Comparison of ENCODE assay signal across 8 mouse cellular contexts in genomic region chr12:73708920-73709319, GRCm38 (mm10).
DNase-seq lines count a peak whose midpoint lies in the region; ATAC-seq and TF ChIP-seq lines count a peak whose summit lies in the region.

No protein-coding gene starts in this region.

- H3K27me3 ChIP-seq in intestine, postnatal 0 days (replicated peaks; ENCODE audit: control insufficient read depth, insufficient read depth, low read length) = no peaks in the 10 kb centered on the region
- H3K27me3 ChIP-seq in midbrain, embryonic 14.5 days (ENCODE audit: control insufficient read depth, insufficient read depth, low read length) = no peaks in the 10 kb centered on the region
- no peaks in the 10 kb centered on the region for H3K27me3 ChIP-seq in stomach, embryonic 14.5 days (ENCODE audit: control insufficient read depth, insufficient read depth, low read length)

- H3K9ac ChIP-seq in intestine, postnatal 0 days (ENCODE audit: low read depth, low read length) = 0 out of 2 replicates have a peak overlapping the region, but pooled peaks have one; percentile 7
- H3K9ac ChIP-seq in midbrain, embryonic 14.5 days (replicated peaks; ENCODE audit: low read length) = no peak overlapping the region
- no peak overlapping the region for H3K9ac ChIP-seq in stomach, embryonic 14.5 days (replicated peaks; ENCODE audit: low read depth, low read length)

- peak; percentile 92 for TF ChIP-seq CTCF in intestine, postnatal 0 days (IDR thresholded peaks at IDR 0.05; ENCODE audit: low read depth)

- no peaks in the 10 kb centered on the region for H3K9me3 ChIP-seq in intestine, postnatal 0 days (ENCODE audit: control insufficient read depth)
- no peaks in the 10 kb centered on the region for H3K9me3 ChIP-seq in midbrain, embryonic 14.5 days (ENCODE audit: control insufficient read depth, low read length)
- H3K9me3 ChIP-seq in stomach, embryonic 14.5 days (ENCODE audit: control insufficient read depth, low read depth, low read length) = no peaks in the 10 kb centered on the region

- intact Hi-C loops in left cerebral cortex, postnatal 4 days (cut with DNase I) = loop anchor here (5.0 to 10.0 kb wide), 4 partner anchors 198 to 583 kb away; partner anchors contain the start of gene Gm49321

- no peak overlapping the region for H3K4me2 ChIP-seq in intestine, postnatal 0 days (replicated peaks; ENCODE audit: low read depth)
- H3K4me2 ChIP-seq in midbrain, embryonic 14.5 days (ENCODE audit: low read length) = no peak overlapping the region
- no peak overlapping the region; the same call in 1 of the 2 replicates for H3K4me2 ChIP-seq in stomach, embryonic 14.5 days (replicated peaks; ENCODE audit: low read depth, low read length)

- peak; percentile 83 for DNase-seq in adrenal gland, adult 2 months
- DNase-seq in embryo, embryonic 10.5 days (ENCODE audit: low spot score) = peak; percentile 74
- peak; percentile 68 for DNase-seq in left cerebral cortex, postnatal 4 days
- DNase-seq in midbrain, embryonic 14.5 days = peak; percentile 81
- no peak for DNase-seq in thymus, postnatal 36 days

- H3K4me3 ChIP-seq in intestine, postnatal 0 days (ENCODE audit: low read depth, low read length) = no peak overlapping the region
- H3K4me3 ChIP-seq in midbrain, embryonic 14.5 days (replicated peaks; ENCODE audit: low read depth, low read length) = no peak overlapping the region
- H3K4me3 ChIP-seq in stomach, embryonic 14.5 days (ENCODE audit: low read depth, low read length) = no peak overlapping the region

- no peaks in the 10 kb centered on the region for H3K36me3 ChIP-seq in intestine, postnatal 0 days (ENCODE audit: control insufficient read depth, insufficient read depth)
- H3K36me3 ChIP-seq in midbrain, embryonic 14.5 days (ENCODE audit: control insufficient read depth, insufficient read depth, low read length) = no peaks in the 10 kb centered on the region
- H3K36me3 ChIP-seq in stomach, embryonic 14.5 days (ENCODE audit: control insufficient read depth, insufficient read depth, low read length) = no peaks in the 10 kb centered on the region

- WGBS in intestine, postnatal 0 days = 12% methylated on average over 8 of the region's 8 CpGs
- 33% methylated on average over 8 of the region's 8 CpGs for WGBS in midbrain, embryonic 14.5 days
- 12% methylated on average over 8 of the region's 8 CpGs for WGBS in stomach, embryonic 14.5 days

- H3K4me1 ChIP-seq in intestine, postnatal 0 days (replicated peaks; ENCODE audit: control insufficient read depth, insufficient read depth, low read length) = 0 out of 2 replicates have a peak, but pooled peaks cover 3% of the 10 kb centered on the region
- H3K4me1 ChIP-seq in midbrain, embryonic 14.5 days (ENCODE audit: control insufficient read depth, insufficient read depth, low read length) = no peaks in the 10 kb centered on the region
- H3K4me1 ChIP-seq in stomach, embryonic 14.5 days (ENCODE audit: control insufficient read depth, insufficient read depth, low read length) = 0 out of 2 replicates have a peak, but pooled peaks cover 4% of the 10 kb centered on the region

- peak; percentile 76 for ATAC-seq in granulocyte monocyte progenitor cell, adult 5-6 weeks (replicated peaks; ENCODE audit: poor library complexity, severe bottlenecking)
- peak; percentile 50 for ATAC-seq in intestine, postnatal 0 days
- peak; percentile 55; the same call in 1 of the 2 replicates for ATAC-seq in midbrain, embryonic 14.5 days (ENCODE audit: low FRiP score, low TSS enrichment)
- ATAC-seq in stomach, embryonic 14.5 days (ENCODE audit: insufficient number of reproducible peaks, insufficient read depth, low FRiP score, low read depth) = peak; percentile 90

- H3K27ac ChIP-seq in intestine, postnatal 0 days (ENCODE audit: low read depth, low read length) = no peak overlapping the region
- H3K27ac ChIP-seq in midbrain, embryonic 14.5 days (replicated peaks; ENCODE audit: low read depth, low read length) = no peak overlapping the region
- H3K27ac ChIP-seq in stomach, embryonic 14.5 days (ENCODE audit: low read length) = no peak overlapping the region

Comparison
In these comparisons a context has a peak if more than half of its experiments do, and no peak if none do; other contexts are left out.
1. DNase-seq: peak in adrenal gland, adult 2 months (single experiment), embryo, embryonic 10.5 days (single experiment), left cerebral cortex, postnatal 4 days (single experiment) and midbrain, embryonic 14.5 days (single experiment); none in thymus, postnatal 36 days (0 of 2).
2. Peak in every context shown above with its lines, with median percentiles within 50 percentile points of each other: ATAC-seq.